Mouse (Mus musculus) stomach, postnatal 0 days (tissue): ENCODE measurements at regions not wholly inside any gene's neighbourhood (a gene's known extent, or its start where the extent isn't known, plus 50 kb on each side); places are given as distances from the start of the nearest gene placed in this dataset.
A peak's percentile ranks its signal among the peaks of the same experiment; 100 is the strongest.

ENCODE experiments used
- ATAC-seq: fragments of 200-750 bp; cut with Nextera tagmentation; 2 replicates; pipeline ENCODE4 v1.8.0; 2017; ENCODE audit not compliant: low FRiP score, low TSS enrichment
- DNase-seq: peaks from one replicate; pipeline ENCODE4 v3.0.0-alpha.2; 2016; ENCODE audit warnings: low spot score
- H3K27ac ChIP-seq: fragments of 300-500 bp; sonication (generic); replicated peaks from 2 replicates; pipeline ENCODE4 v1.5.1; 2014; ENCODE audit warnings: mild to moderate bottlenecking, control low read depth
- H3K27me3 ChIP-seq: fragments of 300-500 bp; sonication (generic); 2 replicates; pipeline ENCODE4 v1.6.1; 2014; ENCODE audit warnings: low read length; ENCODE audit not compliant: control insufficient read depth, insufficient read depth
- H3K36me3 ChIP-seq: fragments of 300-500 bp; sonication (generic); 2 replicates; pipeline ENCODE4 v1.6.1; 2014; ENCODE audit warnings: low read length, mixed read lengths; ENCODE audit not compliant: control insufficient read depth, insufficient read depth
- H3K4me1 ChIP-seq: fragments of 300-500 bp; sonication (generic); replicated peaks from 2 replicates; pipeline ENCODE4 v1.6.1; 2014; ENCODE audit warnings: antibody characterized with exemption; ENCODE audit not compliant: control insufficient read depth, insufficient read depth
- H3K4me2 ChIP-seq: fragments of 300-500 bp; sonication (generic); replicated peaks from 2 replicates; pipeline ENCODE4 v1.6.1; 2014; ENCODE audit warnings: low read depth, mild to moderate bottlenecking, control low read depth, moderate library complexity
- H3K4me3 ChIP-seq: fragments of 300-500 bp; sonication (generic); 2 replicates; pipeline ENCODE4 v1.5.1; 2014; ENCODE audit warnings: low read depth, low read length, control low read depth
- H3K9ac ChIP-seq: fragments of 300-500 bp; sonication (generic); 2 replicates; pipeline ENCODE4 v1.6.1; 2014; ENCODE audit warnings: mild to moderate bottlenecking, low read length, control low read depth, mixed read lengths
- H3K9me3 ChIP-seq: fragments of 300-500 bp; sonication (generic); 2 replicates; pipeline ENCODE4 v1.6.1; 2016; ENCODE audit warnings: low read length; ENCODE audit not compliant: control insufficient read depth
- CTCF ChIP-seq: IDR thresholded peaks from 2 replicates; pipeline ENCODE4 v1.5.1; 2016; ENCODE audit warnings: antibody characterized with exemption, low read depth, mild to moderate bottlenecking, moderate library complexity
- EP300 ChIP-seq: optimal IDR thresholded peaks from 2 replicates; pipeline ENCODE3; 2016; ENCODE audit warnings: antibody characterized with exemption
- WGBS: fragments of 180-500 bp; shearing (Covaris S2); extraction: QIAGEN DNeasy Blood & Tissue Kit; methylation state at CpG from one replicate; pipeline ENCODE4 v1.1.7; 2014; 5-methylcytosine and 5-hydroxymethylcytosine counted together

DNA sequence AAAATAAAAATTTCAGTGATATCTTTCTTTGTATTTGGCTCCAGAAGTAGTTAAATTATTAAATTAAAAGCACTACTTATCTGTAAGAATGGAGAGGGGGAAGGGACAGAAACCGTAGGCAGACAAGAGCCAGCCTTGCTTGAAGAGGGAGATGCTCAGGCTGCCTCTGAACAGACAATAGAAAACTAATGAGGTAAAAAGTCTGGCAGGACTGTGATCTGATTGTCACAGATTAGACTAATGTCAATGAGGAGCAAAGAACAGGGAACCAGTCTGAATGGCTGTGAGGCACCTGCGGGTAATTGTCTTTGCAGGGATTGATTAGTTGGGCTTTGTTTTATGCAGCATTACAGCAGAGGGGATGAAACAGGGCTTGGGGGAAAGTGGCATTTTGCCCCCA, 362.3 kb upstream of the Fam92a start:
- no peak for DNase-seq
- TF ChIP-seq CTCF (no peak), EP300 (no peak)
- 62% methylated on average over 2 of the region's 2 CpGs for WGBS

DNA sequence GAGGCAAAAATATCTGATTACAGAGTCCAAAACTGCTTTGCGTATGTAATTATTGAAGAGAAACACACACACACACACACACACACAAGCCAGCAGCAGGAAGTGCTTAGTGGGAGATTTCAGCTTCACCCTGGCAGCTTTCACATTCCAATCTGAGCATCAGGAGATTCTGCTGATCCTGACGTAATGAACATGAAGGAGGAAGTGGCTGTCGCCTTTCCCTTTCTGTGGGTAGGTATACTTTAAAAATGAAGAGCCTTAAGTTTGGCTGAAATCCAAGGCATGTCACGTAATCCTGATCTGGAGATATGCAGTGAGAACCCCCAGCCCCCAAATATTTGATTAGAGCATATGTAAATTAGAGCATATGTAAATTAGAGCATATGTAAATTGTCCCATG, 361.1 kb upstream of the Fam92a start:
- no peak overlapping the region for H3K27ac ChIP-seq
- no peak overlapping the region for H3K9ac ChIP-seq
- H3K9me3 ChIP-seq: no peaks in the 10 kb centered on the region
- ATAC-seq: no peak
- no peaks in the 10 kb centered on the region for H3K36me3 ChIP-seq
- no peak overlapping the region for H3K4me3 ChIP-seq
- H3K27me3 ChIP-seq: no peaks in the 10 kb centered on the region
- H3K4me1 ChIP-seq: no peaks in the 10 kb centered on the region
- no peak overlapping the region for H3K4me2 ChIP-seq
- WGBS: 62% methylated on average over 4 of the region's 4 CpGs
- DNase-seq: no peak
- TF ChIP-seq CTCF (no peak), EP300 (no peak)

More for the DNA sequence above, 362.3 kb upstream of the Fam92a start:
- Histone ChIP-seq H3K27ac (no peak overlapping the region), H3K4me1 (no peaks in the 10 kb centered on the region), H3K36me3 (no peaks in the 10 kb centered on the region), H3K4me2 (no peak overlapping the region), H3K27me3 (no peaks in the 10 kb centered on the region), H3K4me3 (no peak overlapping the region), H3K9me3 (no peaks in the 10 kb centered on the region), H3K9ac (no peak overlapping the region)
- ATAC-seq: no peak

DNA sequence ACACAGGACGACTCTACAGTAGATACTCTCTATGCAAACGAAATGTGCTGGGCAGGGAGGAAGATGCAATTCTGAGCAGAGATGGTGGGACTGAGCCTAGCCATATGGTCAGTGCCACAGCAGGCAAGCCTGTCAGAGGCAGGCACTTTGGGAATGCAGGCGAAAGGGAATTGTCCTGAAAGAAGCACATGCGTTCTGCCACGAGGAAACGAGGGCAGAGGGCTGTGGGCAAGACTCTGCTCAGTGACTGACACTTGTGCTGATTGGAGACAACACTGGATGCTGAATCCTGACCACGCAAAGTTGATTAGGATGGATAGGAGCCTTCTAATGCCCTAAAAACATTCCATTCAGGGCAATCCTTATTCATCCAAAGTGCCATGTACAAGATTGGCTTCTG, 350.5 kb upstream of the Fam92a start:
- DNase-seq: no peak
- Histone ChIP-seq H3K4me1 (no peaks in the 10 kb centered on the region), H3K4me2 (no peak overlapping the region), H3K9me3 (no peaks in the 10 kb centered on the region), H3K9ac (no peak overlapping the region), H3K4me3 (no peak overlapping the region), H3K27ac (no peak overlapping the region), H3K27me3 (no peaks in the 10 kb centered on the region), H3K36me3 (no peaks in the 10 kb centered on the region)
- ATAC-seq: no peak
- TF ChIP-seq EP300 (no peak), CTCF (no peak)
- 67% methylated on average over 7 of the region's 7 CpGs for WGBS

DNA sequence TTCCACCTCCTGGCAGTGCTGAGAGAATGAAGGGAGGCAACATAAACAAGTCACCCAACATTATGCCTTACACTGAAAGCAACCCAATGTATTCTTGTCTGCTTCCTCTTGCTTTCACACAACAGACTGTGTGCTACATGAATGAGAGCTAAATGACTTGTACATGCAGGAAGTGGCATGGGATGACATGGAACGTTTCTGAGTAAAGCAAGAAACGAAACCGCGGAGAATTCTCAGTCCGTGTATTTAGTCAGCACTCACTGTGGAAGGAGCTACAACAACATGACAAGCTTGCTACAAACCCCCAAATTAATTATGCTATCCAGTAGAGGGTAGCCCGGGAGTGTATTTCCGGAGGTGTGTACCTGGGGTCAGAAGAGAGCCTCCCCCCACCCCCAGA, 349.4 kb upstream of the Fam92a start:
- no peaks in the 10 kb centered on the region for H3K36me3 ChIP-seq
- no peak overlapping the region for H3K27ac ChIP-seq
- H3K4me1 ChIP-seq: no peaks in the 10 kb centered on the region
- TF ChIP-seq CTCF (no peak), EP300 (no peak)
- 83% methylated on average over 7 of the region's 7 CpGs for WGBS
- DNase-seq: no peak
- H3K27me3 ChIP-seq: no peaks in the 10 kb centered on the region
- H3K4me3 ChIP-seq: no peak overlapping the region
- no peak for ATAC-seq
- no peaks in the 10 kb centered on the region for H3K9me3 ChIP-seq
- no peak overlapping the region for H3K9ac ChIP-seq
- H3K4me2 ChIP-seq: no peak overlapping the region

DNA sequence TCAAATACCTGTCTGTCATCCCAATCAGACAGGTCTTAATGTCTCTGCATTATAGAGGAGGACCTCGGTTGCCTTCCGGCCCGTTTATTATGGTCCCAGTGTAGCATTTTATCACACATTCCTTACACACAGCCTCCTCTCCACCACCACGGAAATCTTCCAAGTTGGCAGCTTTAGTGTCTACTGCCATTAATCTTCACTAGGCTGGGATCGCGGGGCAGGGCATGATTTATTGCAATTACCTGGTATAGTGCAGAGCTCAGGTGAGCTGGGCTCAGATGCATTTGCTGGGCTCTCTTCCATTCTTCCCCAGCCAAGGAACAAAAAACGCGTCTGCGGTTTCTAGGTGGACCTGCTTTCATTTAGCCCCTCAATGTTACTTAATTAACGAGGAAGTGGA, 344.7 kb upstream of the Fam92a start:
- H3K4me3 ChIP-seq: no peak overlapping the region
- ATAC-seq (no peak), DNase-seq (no peak)
- H3K9ac ChIP-seq: no peak overlapping the region
- no peak for TF ChIP-seq EP300
- no peak for TF ChIP-seq CTCF
- H3K4me2 ChIP-seq: no peak overlapping the region
- no peak overlapping the region for H3K27ac ChIP-seq
- 81% methylated on average over 10 of the region's 10 CpGs for WGBS
- H3K27me3 ChIP-seq: no peaks in the 10 kb centered on the region
- H3K4me1 ChIP-seq: no peaks in the 10 kb centered on the region
- no peaks in the 10 kb centered on the region for H3K36me3 ChIP-seq
- no peaks in the 10 kb centered on the region for H3K9me3 ChIP-seq

DNA sequence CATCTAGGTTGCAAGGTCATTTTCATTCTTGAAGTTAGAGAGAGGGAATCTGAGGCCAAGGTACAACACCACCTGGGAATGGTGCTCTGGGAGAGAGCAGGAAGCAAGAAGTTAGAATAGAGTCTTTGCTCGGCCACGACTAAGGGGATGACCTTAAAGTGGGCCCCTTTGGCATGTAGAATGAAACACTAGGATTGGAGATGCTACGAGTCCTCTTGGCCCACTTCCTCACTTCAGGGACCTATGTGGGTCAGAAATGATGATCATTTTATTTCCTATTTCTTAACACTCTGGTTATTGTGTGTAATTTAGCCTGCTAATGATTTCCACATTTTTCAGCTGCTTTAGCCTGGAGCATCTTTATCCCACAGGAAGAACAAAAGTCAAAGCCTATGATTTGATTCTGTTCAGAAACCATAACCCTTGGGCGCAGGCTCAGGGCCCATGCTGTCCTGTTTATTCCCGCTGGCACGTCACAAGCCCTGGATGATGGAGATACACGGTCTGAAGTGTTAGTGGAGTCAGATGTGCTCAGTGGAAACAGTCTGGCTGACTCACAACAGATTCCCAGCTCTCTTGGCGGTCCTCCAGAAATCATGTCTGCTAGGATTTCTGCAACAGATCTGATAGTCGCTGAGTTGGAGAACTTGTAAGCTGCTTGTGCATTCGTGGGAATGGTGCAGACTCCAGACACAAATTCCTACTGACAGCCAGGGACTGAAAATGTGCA, 340.0 kb upstream of the Fam92a start:
- Histone ChIP-seq H3K4me3 (no peak overlapping the region), H3K4me2 (no peak overlapping the region; the same call in 1 of the 2 replicates), H3K9ac (no peak overlapping the region), H3K27me3 (no peaks in the 10 kb centered on the region), H3K36me3 (no peaks in the 10 kb centered on the region), H3K9me3 (no peaks in the 10 kb centered on the region), H3K4me1 (no peaks in the 10 kb centered on the region), H3K27ac (no peak overlapping the region)
- TF ChIP-seq EP300 (no peak), CTCF (no peak)
- peak; percentile 40 for DNase-seq
- peak; percentile 35; the same call in 1 of the 2 replicates for ATAC-seq
- 50% methylated on average over 10 of the region's 10 CpGs for WGBS
